Mouse (Mus musculus) stomach, postnatal 0 days (tissue): ENCODE measurements around the gene Mt4.

Experiments
- CTCF ChIP-seq: IDR thresholded peaks from 2 replicates; pipeline ENCODE4 v1.5.1; 2016; ENCODE audit warnings: antibody characterized with exemption, low read depth, mild to moderate bottlenecking, moderate library complexity
- EP300 ChIP-seq: optimal IDR thresholded peaks from 2 replicates; pipeline ENCODE3; 2016; ENCODE audit warnings: antibody characterized with exemption

DNA sequence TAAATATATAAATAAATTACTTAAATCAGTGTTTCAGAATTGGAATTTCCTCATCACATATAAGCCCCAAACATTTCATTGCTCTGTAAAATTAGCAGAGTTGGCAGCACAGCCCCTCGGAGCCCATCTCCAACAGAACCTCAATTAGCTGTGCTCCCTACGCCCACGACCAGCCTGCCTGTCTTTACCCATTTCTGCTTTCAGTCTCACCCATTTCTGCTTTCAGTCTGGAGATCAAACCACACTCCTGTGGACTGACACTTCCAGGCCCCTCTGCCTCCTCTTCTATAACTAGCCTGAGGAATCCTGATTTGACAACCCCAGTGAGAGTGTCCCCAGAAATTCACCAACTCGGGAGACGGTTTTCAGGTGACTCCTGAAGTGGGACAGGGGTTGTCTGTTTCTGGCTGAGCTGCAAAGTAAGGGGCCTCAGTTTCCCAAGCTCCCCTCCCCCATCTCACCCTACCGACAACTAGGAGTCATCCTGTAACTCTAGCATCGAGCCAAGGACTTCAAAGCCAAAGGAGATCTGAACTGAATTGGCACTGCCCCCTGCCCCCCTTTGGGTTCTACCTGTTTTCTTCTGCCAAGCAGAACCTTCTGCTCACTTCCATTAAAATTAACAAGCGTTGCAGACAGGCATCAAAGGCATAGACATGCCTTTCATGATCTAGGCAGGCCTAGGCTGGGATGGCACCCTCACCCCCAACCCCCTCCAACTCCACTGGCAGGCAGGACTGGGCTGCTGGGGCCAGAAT lies 14.1 kb upstream of the Mt4 start:
- no peak for TF ChIP-seq CTCF
- TF ChIP-seq EP300: no peak
